Mouse (Mus musculus) brain, embryonic 14.5 days (tissue): ENCODE results near the gene Srms.

Experiments used
- CTCF ChIP-seq: fragments of 200-500 bp; IDR thresholded peaks from 2 replicates; pipeline ENCODE4 v1.5.1; 2012; ENCODE audit warnings: inconsistent platforms, mild to moderate bottlenecking, moderate library complexity, borderline replicate concordance; ENCODE audit not compliant: insufficient read depth, insufficient read length; ENCODE audit errors: extremely low read depth
- POLR2A ChIP-seq: fragments of 200-500 bp; IDR thresholded peaks from 2 replicates; pipeline ENCODE4 v1.6.1; 2012; ENCODE audit warnings: mild to moderate bottlenecking, inconsistent platforms, borderline replicate concordance; ENCODE audit not compliant: poor library complexity, insufficient read depth, insufficient read length, severe bottlenecking; ENCODE audit errors: extremely low read depth

DNA sequence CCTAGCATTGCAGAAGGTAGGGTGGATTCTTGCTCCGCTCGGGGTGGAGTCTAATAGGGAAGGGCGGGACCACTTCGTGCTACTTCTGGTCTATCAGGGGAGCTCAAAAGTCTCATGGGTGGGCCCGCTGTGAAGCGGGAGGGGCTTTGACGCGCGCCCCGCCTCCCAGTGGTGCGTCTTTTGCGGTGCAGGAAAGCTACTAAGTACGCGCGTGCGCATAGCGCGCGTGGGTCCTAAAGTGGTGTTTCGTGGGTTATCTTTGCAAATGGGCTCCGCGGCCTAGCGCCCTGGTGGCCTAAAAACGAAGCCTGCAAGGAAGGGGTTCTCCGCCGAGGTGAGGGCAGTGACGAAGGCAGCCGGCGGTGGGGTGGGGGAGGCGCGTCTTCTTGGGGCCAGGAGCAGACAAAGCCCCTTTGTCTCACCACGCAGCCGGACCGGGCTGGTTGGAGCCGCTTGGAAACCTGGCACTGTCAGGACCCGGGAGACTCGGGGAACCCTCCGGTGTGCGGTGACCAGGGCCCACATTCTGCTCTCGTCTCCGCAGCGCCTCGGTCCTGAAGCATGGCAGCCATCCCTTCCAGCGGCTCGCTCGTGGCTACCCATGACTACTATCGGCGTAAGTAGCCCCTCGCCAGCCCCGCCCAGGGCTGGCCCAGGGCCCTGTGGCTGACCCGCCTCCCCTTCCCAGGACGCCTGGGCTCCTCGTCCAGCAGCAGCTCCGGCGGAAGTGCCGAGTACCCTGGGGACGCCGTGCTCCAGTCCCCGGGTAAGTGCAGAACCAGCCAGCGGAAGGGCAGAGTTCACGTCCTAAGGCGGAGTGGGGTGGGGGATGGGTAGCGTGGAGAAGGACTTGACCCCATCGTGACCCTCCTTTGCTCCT, 25.6 kb downstream of the Srms start, which contains the start of gene Ppdpf:
- TF ChIP-seq POLR2A (peak; percentile 22; the same call in 1 of the 2 replicates), CTCF (peak; percentile 34; the same call in 1 of the 2 replicates)
